25 mouse cellular contexts compared by ENCODE assay signal in genomic region chr14:49311548-49311947, GRCm38 (mm10).
"Had no signal": no experiment of that assay in that cellular context is flagged by ENCODE, and none has a peak within 500 bp of the region (broad histone marks: within the 10 kb centered on the region; RNA-seq: fewer than 3 reads in every experiment).

No protein-coding gene starts in this region.

- H3K4me1 ChIP-seq: heart, embryonic 10.5 days; heart, embryonic 12.5 days; intestine, embryonic 15.5 days; limb, embryonic 12.5 days; liver, embryonic 13.5 days; liver, embryonic 15.5 days had no signal

- H3K4me2 ChIP-seq: heart, embryonic 12.5 days; hindbrain, embryonic 13.5 days; hindbrain, embryonic 15.5 days; intestine, embryonic 15.5 days; limb, embryonic 12.5 days; liver, embryonic 11.5 days; liver, embryonic 13.5 days; liver, embryonic 15.5 days had no signal

- H3K9ac ChIP-seq: heart, embryonic 12.5 days; hindbrain, embryonic 13.5 days; hindbrain, embryonic 15.5 days; intestine, embryonic 15.5 days; limb, embryonic 12.5 days; liver, embryonic 13.5 days; liver, embryonic 15.5 days had no signal

- H3K9me3 ChIP-seq: heart, embryonic 10.5 days; heart, embryonic 12.5 days; hindbrain, embryonic 13.5 days; hindbrain, embryonic 15.5 days; intestine, embryonic 15.5 days; limb, embryonic 10.5 days; limb, embryonic 12.5 days; liver, embryonic 13.5 days; liver, embryonic 15.5 days had no signal

- H3K4me3 ChIP-seq: heart, embryonic 10.5 days; heart, embryonic 12.5 days; hindbrain, embryonic 13.5 days; hindbrain, embryonic 15.5 days; intestine, embryonic 15.5 days; layer of hippocampus, adult 2 months; left cerebral cortex, adult 2 months; limb, embryonic 10.5 days; limb, embryonic 12.5 days; liver, embryonic 13.5 days; liver, embryonic 15.5 days had no signal

- H3K27ac ChIP-seq: heart, embryonic 10.5 days; hindbrain, embryonic 13.5 days; hindbrain, embryonic 15.5 days; intestine, embryonic 15.5 days; layer of hippocampus, adult 2 months; left cerebral cortex, adult 2 months; limb, embryonic 10.5 days; limb, embryonic 12.5 days; liver, embryonic 13.5 days; liver, embryonic 15.5 days had no signal

- ATAC-seq: inflammation-experienced regulatory T-cells, adult 6 months; intestine, embryonic 15.5 days; intestine, postnatal 0 days had no signal

- DNase-seq: gastrocnemius, postnatal 14 days; gastrocnemius, postnatal 36 days; heart, adult 18-20 months; heart, postnatal 10 days; heart, postnatal 36 days; kidney, adult 18-20 months; kidney, adult 8-10 months; kidney, postnatal 10 days; kidney, postnatal 25 days; kidney, postnatal 4 days; liver; liver, embryonic 13.5 days had no signal

- H3K36me3 ChIP-seq: heart, embryonic 10.5 days; heart, embryonic 12.5 days; hindbrain, embryonic 13.5 days; hindbrain, embryonic 15.5 days; intestine, embryonic 15.5 days; limb, embryonic 10.5 days; limb, embryonic 12.5 days; liver, embryonic 13.5 days; liver, embryonic 15.5 days had no signal

- H3K27me3 ChIP-seq: heart, embryonic 12.5 days; hindbrain, embryonic 13.5 days; hindbrain, embryonic 15.5 days; intestine, embryonic 15.5 days; limb, embryonic 12.5 days; liver, embryonic 13.5 days; liver, embryonic 15.5 days had no signal
